Mouse (Mus musculus): ENCODE results near the gene 4933436I01Rik. TPM values are rescaled to one million over a fixed set of nuclear protein-coding genes. Genes with fewer than 3 reads are reported as not detected.

Gene 4933436I01Rik
- polyA plus RNA-seq (2014; fragmentation: Nextera tagmentation; extraction: Ambion mirVana), result not detected in 2 replicates

GRCm38 (mm10) chrX:67921350-67921749, at the start of gene 4933436I01Rik:
Gene 4933436I01Rik, minus strand, starts transcription at chrX:67921450.
- H3K4me3 ChIP-seq (ENCODE audit: low read depth, low read length), result no peak within 1 kb of the TSS
- H3K36me3 ChIP-seq (ENCODE audit: control insufficient read depth, insufficient read depth, low read length), result no peaks in the 10 kb centered on the region
- H3K9me3 ChIP-seq (replicated peaks; ENCODE audit: control insufficient read depth, low read length), result no peaks in the 10 kb centered on the region
- ATAC-seq (replicated peaks; ENCODE audit: insufficient number of reproducible peaks, low FRiP score, low TSS enrichment), result no peak
- 36% methylated on average over 1 of the region's 1 CpGs for WGBS (ENCODE audit: insufficient replicate concordance)
- no peak within 1 kb of the TSS for H3K4me2 ChIP-seq
- H3K9ac ChIP-seq (ENCODE audit: low read depth, low read length), result no peak within 1 kb of the TSS
- no peak within 1 kb of the TSS for H3K27ac ChIP-seq (ENCODE audit: low read depth, low read length)
- no peaks in the 10 kb centered on the region for H3K27me3 ChIP-seq (ENCODE audit: control insufficient read depth, insufficient read depth, low read length)
- H3K4me1 ChIP-seq (ENCODE audit: control insufficient read depth, insufficient read depth, low read length), result no peaks in the 10 kb centered on the region

GRCm38 (mm10) chrX:67924769-67925470, 3.7 kb upstream of the 4933436I01Rik start:
- H3K36me3 ChIP-seq (ENCODE audit: control insufficient read depth, insufficient read depth, low read length), result no peaks in the 10 kb centered on the region
- no peak overlapping the region for H3K4me3 ChIP-seq (ENCODE audit: low read depth, low read length)
- H3K4me2 ChIP-seq, result no peak overlapping the region
- no peak overlapping the region for H3K27ac ChIP-seq (ENCODE audit: low read depth, low read length)
- no peaks in the 10 kb centered on the region for H3K27me3 ChIP-seq (ENCODE audit: control insufficient read depth, insufficient read depth, low read length)
- ATAC-seq (replicated peaks; ENCODE audit: insufficient number of reproducible peaks, low FRiP score, low TSS enrichment), result no peak
- no peak overlapping the region for H3K9ac ChIP-seq (ENCODE audit: low read depth, low read length)
- no peaks in the 10 kb centered on the region for H3K4me1 ChIP-seq (ENCODE audit: control insufficient read depth, insufficient read depth, low read length)
- WGBS (ENCODE audit: insufficient replicate concordance), result 38% methylated on average over 1 of the region's 1 CpGs
- H3K9me3 ChIP-seq (replicated peaks; ENCODE audit: control insufficient read depth, low read length), result no peaks in the 10 kb centered on the region

GRCm38 (mm10) chrX:67883406-67883805, 37.8 kb downstream of the 4933436I01Rik start:
- Histone ChIP-seq H3K36me3 (ENCODE audit: control insufficient read depth, insufficient read depth, low read length) (no peaks in the 10 kb centered on the region), H3K4me1 (ENCODE audit: control insufficient read depth, insufficient read depth, low read length) (no peaks in the 10 kb centered on the region), H3K4me3 (ENCODE audit: low read depth, low read length) (no peak overlapping the region), H3K27me3 (ENCODE audit: control insufficient read depth, insufficient read depth, low read length) (no peaks in the 10 kb centered on the region), H3K9ac (ENCODE audit: low read depth, low read length) (no peak overlapping the region), H3K9me3 (replicated peaks; ENCODE audit: control insufficient read depth, low read length) (no peaks in the 10 kb centered on the region), H3K4me2 (no peak overlapping the region), H3K27ac (ENCODE audit: low read depth, low read length) (no peak overlapping the region)
- no peak for ATAC-seq (replicated peaks; ENCODE audit: insufficient number of reproducible peaks, low FRiP score, low TSS enrichment)
- 73% methylated on average over 3 of the region's 3 CpGs for WGBS (ENCODE audit: insufficient replicate concordance)

Other genes with a start within 250 kb of the 4933436I01Rik start
- not detected in 2 replicates for gene Gm1140, start 227.9 kb downstream of the 4933436I01Rik start, polyA plus RNA-seq (2014; fragmentation: Nextera tagmentation; extraction: Ambion mirVana)
- gene Gm14692, start 225.8 kb downstream of the 4933436I01Rik start, polyA plus RNA-seq (2014; fragmentation: Nextera tagmentation; extraction: Ambion mirVana), result not detected in 2 replicates